Mouse (Mus musculus) C2C12 (cell line): ENCODE data around the gene Crtc1. TPM values are rescaled to one million over a fixed set of nuclear protein-coding genes. Genes with fewer than 3 reads are reported as not detected.

Experiments
- H3K27me3 ChIP-seq: one replicate; pipeline ENCODE4 v1.6.1; 2011; ENCODE audit not compliant: control insufficient read depth, insufficient read depth, insufficient read length
- H3K36me3 ChIP-seq: one replicate; pipeline ENCODE4 v1.6.1; 2011; ENCODE audit not compliant: control insufficient read depth, insufficient read depth
- H3K4me3 ChIP-seq: one replicate; pipeline ENCODE4 v1.5.1; 2011; ENCODE audit warnings: mild to moderate bottlenecking, control low read depth; ENCODE audit not compliant: poor library complexity, insufficient read depth, severe bottlenecking
- H3K79me2 ChIP-seq: one replicate; pipeline ENCODE4 v1.6.1; 2011; ENCODE audit not compliant: control insufficient read depth, insufficient read depth
- H3K79me3 ChIP-seq: one replicate; pipeline ENCODE4 v1.6.1; 2011; ENCODE audit warnings: low read depth, control low read depth
- H3ac ChIP-seq: one replicate; pipeline ENCODE3; 2011; ENCODE audit warnings: low read depth; ENCODE audit not compliant: control insufficient read depth, insufficient read length
- CEBPB ChIP-seq: IDR thresholded peaks from one replicate; pipeline ENCODE4 v1.6.1; 2011; ENCODE audit warnings: low read depth, mild to moderate bottlenecking, control low read depth, moderate library complexity
- CTCF ChIP-seq: IDR thresholded peaks from one replicate; pipeline ENCODE4 v1.5.1; 2011; ENCODE audit not compliant: control insufficient read depth, insufficient read depth, insufficient read length
- FOSL1 ChIP-seq: IDR thresholded peaks from one replicate; pipeline ENCODE4 v1.8.0; 2011; ENCODE audit warnings: mild to moderate bottlenecking, low read length; ENCODE audit not compliant: poor library complexity, insufficient read depth, severe bottlenecking
- MAX ChIP-seq: IDR thresholded peaks from one replicate; pipeline ENCODE4 v1.6.1; 2011; ENCODE audit warnings: mild to moderate bottlenecking, control low read depth
- MYOD1 ChIP-seq: IDR thresholded peaks from one replicate; pipeline ENCODE4 v1.6.1; 2011; ENCODE audit warnings: low read depth; ENCODE audit not compliant: control insufficient read depth, insufficient read length
- MYOG ChIP-seq: IDR thresholded peaks from one replicate; pipeline ENCODE4 v1.6.1; 2011; ENCODE audit not compliant: control insufficient read depth, insufficient read length; ENCODE audit errors: extremely low read depth
- USF1 ChIP-seq: IDR thresholded peaks from one replicate; pipeline ENCODE4 v1.6.1; 2011; ENCODE audit warnings: low read depth, mild to moderate bottlenecking, control low read depth, moderate library complexity
- polyA plus RNA-seq: library from polyadenylated mRNA; unstranded; fragments of >200 nt; fragmentation: generic; extraction: Trizol; gene quantifications from one replicate; pipeline ENCODE4 v1.2.1, GENCODE M21; 2012; ENCODE audit warnings: missing spikeins

Gene Crtc1
- polyA plus RNA-seq, 1 experiment: 11.7 TPM

- TF ChIP-seq MYOD1 (no peak), USF1 (no peak), MAX (no peak), CEBPB (no peak), FOSL1 (no peak), CTCF (no peak), MYOG (no peak)
- no peaks in the 10 kb centered on the region for H3K79me2 ChIP-seq
- no peaks in the 10 kb centered on the region for H3K36me3 ChIP-seq
- no peak overlapping the region for H3K4me3 ChIP-seq
- no peaks in the 10 kb centered on the region for H3K27me3 ChIP-seq
- no peaks in the 10 kb centered on the region for H3K79me3 ChIP-seq
- H3ac ChIP-seq: no peak overlapping the region
These were observed 46.3 kb downstream of the Crtc1 start for GRCm38 (mm10) chr8:70393087-70393486.

DNA sequence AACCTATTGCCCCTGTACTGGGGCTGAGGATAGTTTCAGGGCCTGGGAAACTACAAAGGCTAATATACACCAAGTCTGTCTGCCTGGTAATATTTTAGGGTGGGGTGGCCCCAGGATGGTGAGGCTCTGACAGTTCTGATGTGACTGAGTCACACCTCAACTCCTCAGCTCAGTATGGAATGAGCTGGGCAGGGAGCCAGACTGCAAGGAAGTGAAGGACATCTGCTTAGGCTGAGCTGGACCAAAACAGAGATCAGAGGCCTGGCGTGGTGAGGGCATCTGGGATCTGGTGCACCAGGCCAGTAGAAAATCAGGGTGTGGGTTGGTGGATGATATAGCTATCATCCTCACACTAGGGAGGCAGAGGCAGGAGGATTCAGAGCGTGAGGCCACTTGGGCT lies 49.7 kb downstream of the Crtc1 start:
- H3ac ChIP-seq: peak overlapping the region; percentile 16
- no peaks in the 10 kb centered on the region for H3K79me2 ChIP-seq
- H3K27me3 ChIP-seq: no peaks in the 10 kb centered on the region
- TF ChIP-seq CEBPB (no peak), CTCF (no peak), FOSL1 (no peak), MAX (no peak), MYOD1 (no peak), MYOG (no peak), USF1 (no peak)
- H3K79me3 ChIP-seq: no peaks in the 10 kb centered on the region
- H3K4me3 ChIP-seq: no peak overlapping the region
- no peaks in the 10 kb centered on the region for H3K36me3 ChIP-seq

DNA sequence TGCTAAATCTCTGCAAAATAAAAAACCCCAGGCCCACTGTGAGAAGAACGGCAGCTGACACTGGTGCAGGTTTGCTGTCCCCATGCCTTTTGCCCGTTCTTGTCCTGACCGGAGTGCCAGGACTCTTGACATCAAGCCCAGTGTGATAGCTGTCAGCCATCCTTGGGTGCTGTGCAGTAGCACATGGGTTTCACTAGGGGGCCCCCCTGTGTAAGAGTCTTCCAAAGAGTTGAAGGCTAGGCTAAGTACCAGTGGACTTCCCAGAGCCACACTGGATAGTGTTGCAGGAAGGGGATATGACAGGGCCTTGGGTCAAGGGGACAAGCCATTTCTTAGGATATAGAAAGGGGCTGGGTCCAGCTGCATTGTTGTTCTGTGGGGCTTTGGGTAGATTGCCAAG lies 56.1 kb downstream of the Crtc1 start:
- H3K36me3 ChIP-seq: no peaks in the 10 kb centered on the region

DNA sequence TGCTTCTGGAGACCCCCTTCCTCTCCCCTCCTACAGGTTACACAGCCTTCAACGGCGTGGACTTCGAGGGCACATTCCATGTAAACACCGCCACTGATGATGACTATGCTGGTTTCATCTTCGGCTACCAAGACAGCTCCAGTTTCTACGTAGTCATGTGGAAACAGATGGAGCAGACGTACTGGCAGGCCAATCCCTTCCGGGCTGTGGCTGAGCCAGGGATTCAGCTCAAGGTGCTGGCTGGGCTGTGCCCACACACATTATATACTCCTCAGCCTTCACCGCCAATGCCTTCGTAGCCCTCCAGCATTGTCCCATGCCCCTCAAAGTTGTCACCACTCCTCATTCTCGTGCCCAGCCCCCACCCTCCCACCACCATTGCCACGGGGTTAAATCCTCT lies 59.3 kb downstream of the Crtc1 start:
- TF ChIP-seq FOSL1 (no peak), MYOD1 (no peak), MAX (no peak), CTCF (no peak), USF1 (no peak)
- no peak overlapping the region for H3K4me3 ChIP-seq
- peaks cover 11% of the 10 kb centered on the region for H3K27me3 ChIP-seq
- no peaks in the 10 kb centered on the region for H3K36me3 ChIP-seq
- H3K79me3 ChIP-seq: no peaks in the 10 kb centered on the region
- H3K79me2 ChIP-seq: no peaks in the 10 kb centered on the region
- H3ac ChIP-seq: no peak overlapping the region

More for the DNA sequence above, 56.1 kb downstream of the Crtc1 start:
- H3ac ChIP-seq: no peak overlapping the region
- H3K4me3 ChIP-seq: no peak overlapping the region
- H3K79me3 ChIP-seq: no peaks in the 10 kb centered on the region
- no peaks in the 10 kb centered on the region for H3K79me2 ChIP-seq
- no peaks in the 10 kb centered on the region for H3K27me3 ChIP-seq
- no peak for TF ChIP-seq MYOD1
- TF ChIP-seq MYOG: no peak
- peak; percentile 63 for TF ChIP-seq CTCF

- no peak for TF ChIP-seq MAX
- TF ChIP-seq CEBPB: no peak
- TF ChIP-seq CTCF: no peak
- TF ChIP-seq FOSL1: no peak
- no peak for TF ChIP-seq USF1
- no peak for TF ChIP-seq MYOD1
- TF ChIP-seq MYOG: no peak
- no peak overlapping the region for H3ac ChIP-seq
- H3K79me2 ChIP-seq: no peaks in the 10 kb centered on the region
- no peaks in the 10 kb centered on the region for H3K36me3 ChIP-seq
- peaks cover 31% of the 10 kb centered on the region for H3K27me3 ChIP-seq
- no peaks in the 10 kb centered on the region for H3K79me3 ChIP-seq
- no peak overlapping the region for H3K4me3 ChIP-seq
These were observed 62.3 kb downstream of the Crtc1 start for GRCm38 (mm10) chr8:70377049-70377448.

GRCm38 (mm10) chr8:70376275-70376741 lies 63.1 kb downstream of the Crtc1 start:
- H3K27me3 ChIP-seq: peaks cover 31% of the 10 kb centered on the region
- no peaks in the 10 kb centered on the region for H3K79me2 ChIP-seq
- H3K36me3 ChIP-seq: no peaks in the 10 kb centered on the region
- H3K79me3 ChIP-seq: no peaks in the 10 kb centered on the region
- TF ChIP-seq USF1 (no peak), CTCF (no peak), FOSL1 (no peak), MYOD1 (no peak), MYOG (no peak), MAX (no peak), CEBPB (no peak)
- no peak overlapping the region for H3ac ChIP-seq
- no peak overlapping the region for H3K4me3 ChIP-seq
